Mouse (Mus musculus) heart, embryonic 12.5 days (tissue): ENCODE data around the gene Gal3st2b. TPM values are rescaled to one million over a fixed set of nuclear protein-coding genes. Genes with fewer than 3 reads are reported as not detected.
"Not testable (repeated sequence)": the region's sequence is repeated elsewhere in the genome, so short reads cannot be mapped to it uniquely, and the experiment has no call there.

Experiments used
- ATAC-seq: fragments of 200-750 bp; cut with Nextera tagmentation; 2 replicates; pipeline ENCODE4 v1.8.0; 2017; ENCODE audit warnings: moderate TSS enrichment, moderate library complexity; ENCODE audit not compliant: insufficient number of reproducible peaks, low FRiP score
- H3K27ac ChIP-seq: fragments of 300-500 bp; sonication (generic); 2 replicates; pipeline ENCODE4 v1.5.1; 2016; ENCODE audit warnings: mild to moderate bottlenecking, moderate library complexity; ENCODE audit not compliant: poor library complexity, severe bottlenecking
- H3K27me3 ChIP-seq: fragments of 300-500 bp; sonication (generic); replicated peaks from 2 replicates; pipeline ENCODE4 v1.6.1; 2016; ENCODE audit warnings: mild to moderate bottlenecking, moderate library complexity
- H3K36me3 ChIP-seq: fragments of 300-500 bp; sonication (generic); 2 replicates; pipeline ENCODE4 v1.6.1; 2016; ENCODE audit warnings: mild to moderate bottlenecking, moderate library complexity
- H3K4me1 ChIP-seq: fragments of 300-500 bp; sonication (generic); replicated peaks from 2 replicates; pipeline ENCODE4 v1.6.1; 2016; ENCODE audit warnings: mild to moderate bottlenecking
- H3K4me2 ChIP-seq: fragments of 300-500 bp; sonication (generic); 2 replicates; pipeline ENCODE4 v1.6.1; 2016; ENCODE audit warnings: mild to moderate bottlenecking, moderate library complexity
- H3K4me3 ChIP-seq: fragments of 300-500 bp; sonication (generic); 2 replicates; pipeline ENCODE4 v1.5.1; 2016; ENCODE audit warnings: mild to moderate bottlenecking
- H3K9ac ChIP-seq: fragments of 300-500 bp; sonication (generic); 2 replicates; pipeline ENCODE4 v1.6.1; 2016; ENCODE audit warnings: mild to moderate bottlenecking, moderate library complexity
- H3K9me3 ChIP-seq: fragments of 300-500 bp; sonication (generic); replicated peaks from 2 replicates; pipeline ENCODE4 v1.6.1; 2016; ENCODE audit warnings: mild to moderate bottlenecking, moderate library complexity
- WGBS: fragments of 180-500 bp; shearing (Covaris S2); methylation state at CpG from one replicate; pipeline ENCODE4 v1.1.7; 2016; 5-methylcytosine and 5-hydroxymethylcytosine counted together
- polyA plus RNA-seq: library from polyadenylated mRNA; unstranded; fragments of >200 nt; fragmentation: Nextera tagmentation; extraction: Ambion mirVana; gene quantifications from 2 replicates; pipeline ENCODE4 v1.2.1, GENCODE M21; 2016

Gal3st2b gene
- polyA plus RNA-seq, 1 experiment from 2014 or later: 0.08 TPM

DNA sequence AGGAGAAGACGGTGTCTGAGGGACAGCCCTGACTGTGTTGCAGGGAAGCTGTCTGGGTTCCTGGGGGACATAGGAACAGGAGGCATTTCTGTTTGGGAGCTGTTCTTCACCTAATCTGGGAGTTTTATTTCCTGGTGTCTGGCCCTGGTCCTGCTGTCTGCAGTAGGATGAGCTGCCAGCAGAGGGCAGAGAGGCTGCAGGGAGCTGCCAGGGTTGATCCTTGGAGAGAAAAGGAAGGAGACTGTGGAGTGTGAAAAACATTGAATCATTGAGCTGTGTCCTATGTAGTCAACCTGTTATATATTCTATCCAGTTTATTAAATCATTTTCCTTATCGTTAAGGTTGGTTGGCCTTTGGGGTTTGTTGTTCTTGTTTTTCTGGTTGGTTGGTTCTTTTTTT, 62.8 kb downstream of the Gal3st2b start:
- 100% methylated on average over 1 of the region's 2 CpGs for WGBS
- not testable (repeated sequence) for H3K4me1 ChIP-seq

DNA sequence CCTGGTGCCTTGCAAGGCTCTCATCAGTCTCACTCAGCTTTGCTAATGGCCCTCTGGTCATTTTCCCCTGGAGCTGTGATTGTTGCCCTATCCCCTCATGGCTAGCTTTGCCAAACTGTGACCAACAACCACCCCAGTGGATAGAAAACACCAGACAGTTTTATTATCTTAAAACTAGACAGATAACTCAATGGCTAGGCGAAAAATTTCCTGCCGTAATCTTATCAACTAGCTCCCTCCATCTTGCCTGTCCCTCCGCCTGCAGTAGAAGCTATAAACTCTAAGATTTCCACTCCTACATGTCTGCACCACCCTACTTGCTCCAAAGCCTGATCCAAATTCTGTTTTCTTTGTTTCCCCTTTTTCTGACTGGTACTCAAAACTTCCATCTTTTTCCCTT, 68.1 kb downstream of the Gal3st2b start:
- H3K9ac ChIP-seq: no peak overlapping the region
- no peaks in the 10 kb centered on the region for H3K4me1 ChIP-seq
- H3K9me3 ChIP-seq: no peaks in the 10 kb centered on the region
- H3K27ac ChIP-seq: no peak overlapping the region
- ATAC-seq: no peak
- no peak overlapping the region for H3K4me3 ChIP-seq
- H3K36me3 ChIP-seq: no peaks in the 10 kb centered on the region
- WGBS: 20% methylated on average over 3 of the region's 3 CpGs
- H3K27me3 ChIP-seq: no peaks in the 10 kb centered on the region
- no peak overlapping the region for H3K4me2 ChIP-seq

More for the DNA sequence above, 62.8 kb downstream of the Gal3st2b start:
- not testable (repeated sequence) for H3K27me3 ChIP-seq, H3K9me3 ChIP-seq, H3K4me3 ChIP-seq, H3K9ac ChIP-seq, H3K36me3 ChIP-seq, H3K27ac ChIP-seq, H3K4me2 ChIP-seq
- ATAC-seq: 0 out of 2 replicates have a peak, but pooled peaks have one; percentile 12

DNA sequence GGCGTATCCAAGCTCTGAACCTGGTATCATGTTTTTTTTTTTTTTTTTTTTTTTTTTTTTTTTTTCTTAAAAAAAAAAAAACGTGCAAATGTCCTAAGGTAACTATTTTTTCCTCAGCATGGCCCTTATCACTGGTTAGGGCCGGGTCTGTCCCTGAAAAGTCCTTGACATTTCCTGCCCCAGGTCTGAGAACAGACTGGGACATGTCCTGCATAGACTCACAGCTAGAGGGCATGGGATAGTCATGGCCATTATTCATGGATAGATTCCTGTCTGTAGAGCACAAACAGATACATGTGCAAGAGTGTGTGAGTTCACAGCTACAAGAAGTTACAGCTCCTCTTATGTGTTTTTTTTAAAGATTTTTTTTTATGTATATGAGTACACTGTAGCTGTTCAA, 70.7 kb downstream of the Gal3st2b start:
- Histone ChIP-seq H3K4me2 (no peak overlapping the region), H3K4me1 (no peaks in the 10 kb centered on the region), H3K27ac (no peak overlapping the region), H3K4me3 (no peak overlapping the region), H3K9ac (no peak overlapping the region), H3K27me3 (no peaks in the 10 kb centered on the region), H3K9me3 (no peaks in the 10 kb centered on the region), H3K36me3 (no peaks in the 10 kb centered on the region)
- WGBS: 39% methylated on average over 3 of the region's 3 CpGs
- no peak for ATAC-seq

DNA sequence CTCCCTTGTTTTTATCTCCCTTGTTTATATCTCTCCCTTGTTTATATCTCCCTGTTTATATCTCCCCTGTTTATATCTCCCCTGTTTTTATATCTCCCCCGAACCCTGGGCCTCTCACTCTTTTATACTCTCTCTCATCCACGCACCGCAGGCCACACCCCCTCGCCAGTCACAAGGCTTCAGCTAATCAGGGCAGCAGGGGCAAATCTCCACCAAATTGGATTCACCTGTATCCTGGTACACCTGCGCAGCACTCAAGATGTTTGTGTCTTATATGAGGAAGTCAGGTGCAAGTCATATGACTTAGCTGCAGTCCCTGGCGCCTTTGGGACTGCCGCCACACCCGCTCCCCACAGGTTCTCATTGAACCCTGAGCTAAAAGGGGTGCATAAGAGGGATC, 72.1 kb downstream of the Gal3st2b start, which contains the start of gene Gal3st2c:
Gal3st2c (plus strand) TSS at position 301 of the 400 bp plus-strand sequence.
- H3K4me2 ChIP-seq, H3K9me3 ChIP-seq, H3K4me3 ChIP-seq, H3K27ac ChIP-seq, H3K4me1 ChIP-seq, ATAC-seq, H3K36me3 ChIP-seq, H3K27me3 ChIP-seq, H3K9ac ChIP-seq: not testable (repeated sequence)
- WGBS: 85% methylated on average over 7 of the region's 8 CpGs

DNA sequence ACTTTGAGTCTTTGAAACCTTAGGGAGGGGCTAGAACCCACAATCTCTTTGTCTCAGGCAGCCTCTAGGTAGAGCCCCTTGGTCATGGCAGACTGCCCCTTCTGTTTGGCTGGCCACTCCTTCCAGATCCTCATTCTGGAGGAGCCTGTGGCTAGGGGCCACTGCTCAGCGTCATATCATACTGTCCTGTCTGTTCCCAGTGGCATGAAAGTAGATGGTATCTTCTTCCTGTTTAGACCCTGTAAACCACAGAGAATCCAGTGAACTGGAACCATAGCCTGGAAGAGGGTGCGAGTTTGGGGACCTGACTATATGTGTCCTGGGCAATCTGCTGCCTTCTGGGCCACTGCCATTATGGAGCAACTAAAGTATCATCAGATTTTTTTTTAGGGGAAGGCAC, 73.0 kb downstream of the Gal3st2b start:
- H3K27me3 ChIP-seq, H3K4me1 ChIP-seq, H3K9me3 ChIP-seq, H3K27ac ChIP-seq, H3K4me3 ChIP-seq, H3K9ac ChIP-seq, H3K4me2 ChIP-seq, H3K36me3 ChIP-seq, ATAC-seq: not testable (repeated sequence)
- WGBS: 70% methylated on average over 2 of the region's 2 CpGs

DNA sequence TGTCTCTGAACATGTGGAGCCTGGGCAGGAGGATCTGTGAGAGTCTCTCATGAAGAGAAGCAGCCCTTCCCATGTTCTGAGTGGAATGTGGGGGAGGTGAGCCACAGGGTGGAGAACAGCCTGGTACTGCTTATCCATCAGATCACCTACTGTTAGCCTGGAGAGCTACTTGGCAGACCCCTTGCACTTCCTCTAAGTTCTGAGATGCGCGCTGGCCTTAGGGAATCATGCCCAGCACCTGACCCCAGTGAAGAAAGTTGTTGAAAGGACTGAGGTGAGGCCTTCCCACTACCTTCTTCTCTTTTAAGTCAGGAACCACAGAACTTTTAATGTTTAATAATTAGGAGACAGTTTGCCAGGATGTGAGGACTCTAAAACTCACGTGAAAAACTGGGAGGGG, 73.4 kb downstream of the Gal3st2b start:
- not testable (repeated sequence) for H3K27me3 ChIP-seq, H3K9ac ChIP-seq, ATAC-seq, H3K9me3 ChIP-seq, H3K4me2 ChIP-seq, H3K4me3 ChIP-seq, H3K36me3 ChIP-seq, H3K27ac ChIP-seq, H3K4me1 ChIP-seq
- 67% methylated on average over 3 of the region's 3 CpGs for WGBS

Other genes with a start within 250 kb of the Gal3st2b start
- gene Bok, start 232.7 kb upstream of the Gal3st2b start, polyA plus RNA-seq: 48.1 and 50.0 TPM in 2 replicates
- 68.1 and 73.1 TPM in 2 replicates for gene Atg4b, start 166.8 kb upstream of the Gal3st2b start, polyA plus RNA-seq
- gene Thap4, start 163.4 kb upstream of the Gal3st2b start, polyA plus RNA-seq: 47.2 and 51.8 TPM in 2 replicates
- 183 and 191 TPM in 2 replicates for gene Dtymk, start 116.4 kb upstream of the Gal3st2b start, polyA plus RNA-seq
- 16.6 and 16.9 TPM in 2 replicates for gene Ing5, start 114.3 kb upstream of the Gal3st2b start, polyA plus RNA-seq
- 15.5 and 16.4 TPM in 2 replicates for gene D2hgdh, start 93.4 kb upstream of the Gal3st2b start, polyA plus RNA-seq
- gene Gal3st2, start 57.0 kb upstream of the Gal3st2b start, polyA plus RNA-seq: 0.08 TPM in 1 of 2 replicates, not detected in the other
- not detected in 2 replicates for gene Gal3st2c, start 72.2 kb downstream of the Gal3st2b start, polyA plus RNA-seq
- gene Neu4, start 102.1 kb downstream of the Gal3st2b start, polyA plus RNA-seq: not detected in 2 replicates
- gene Pdcd1, start 134.2 kb downstream of the Gal3st2b start, polyA plus RNA-seq: 0.31 TPM in 1 of 2 replicates, not detected in the other